Mouse (Mus musculus) embryonic fibroblast, embryonic 13.5 days (primary cell): ENCODE data around the gene Grm1.

Experiments
- CTCF ChIP-seq: IDR thresholded peaks from 2 replicates; pipeline ENCODE4 v1.5.1; 2011; ENCODE audit warnings: mild to moderate bottlenecking, control low read depth, low read length, moderate library complexity, borderline replicate concordance; ENCODE audit not compliant: insufficient read depth
- POLR2A ChIP-seq: IDR thresholded peaks from 2 replicates; pipeline ENCODE4 v1.6.1; 2011; ENCODE audit warnings: low read depth, mild to moderate bottlenecking, control low read depth, low read length, moderate library complexity

DNA sequence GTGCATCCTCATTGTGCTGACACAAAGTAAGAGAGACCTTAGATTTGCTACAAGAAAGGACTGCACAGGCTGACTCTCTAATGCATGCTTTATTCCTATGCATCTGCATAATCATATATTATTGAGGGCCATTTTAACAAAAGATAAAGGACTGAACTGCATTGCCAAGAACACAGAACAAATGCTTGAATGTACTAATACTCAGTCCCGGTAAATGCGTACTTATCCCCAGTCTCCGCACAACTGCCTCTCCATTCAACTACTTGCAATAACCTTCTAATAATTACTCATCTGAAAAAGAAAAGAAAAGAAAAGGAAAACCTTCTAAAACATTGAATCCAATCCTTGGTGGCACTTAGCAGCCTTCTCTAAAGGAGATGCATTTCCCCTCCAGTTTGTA lies 272.4 kb downstream of the Grm1 start:
- TF ChIP-seq CTCF = no peak
- TF ChIP-seq POLR2A = no peak
